Mouse (Mus musculus) adrenal gland, postnatal 10 days (tissue): ENCODE results near the gene Krt16. TPM values are rescaled to one million over a fixed set of nuclear protein-coding genes. Genes with fewer than 3 reads are reported as not detected.
A peak's percentile ranks its signal among the peaks of the same experiment; 100 is the strongest.
"Not testable (repeated sequence)": the region's sequence is repeated elsewhere in the genome, so short reads cannot be mapped to it uniquely, and the experiment has no call there.

Source experiments
- DNase-seq: peaks from one replicate; pipeline ENCODE4 v3.0.0; 2021; ENCODE audit warnings: mixed read lengths
- total RNA-seq, 2 experiments: library from RNA; stranded (reverse); gene quantifications; 2 replicates each; pipeline ENCODE4 v1.2.3; 2021

The Krt16 gene
- total RNA-seq, 2 experiments from 2014 or later = not detected

- no peak for DNase-seq
Observed at GRCm38 (mm10) chr11:100255514-100255913, 6.8 kb upstream of the Krt16 start.

DNA sequence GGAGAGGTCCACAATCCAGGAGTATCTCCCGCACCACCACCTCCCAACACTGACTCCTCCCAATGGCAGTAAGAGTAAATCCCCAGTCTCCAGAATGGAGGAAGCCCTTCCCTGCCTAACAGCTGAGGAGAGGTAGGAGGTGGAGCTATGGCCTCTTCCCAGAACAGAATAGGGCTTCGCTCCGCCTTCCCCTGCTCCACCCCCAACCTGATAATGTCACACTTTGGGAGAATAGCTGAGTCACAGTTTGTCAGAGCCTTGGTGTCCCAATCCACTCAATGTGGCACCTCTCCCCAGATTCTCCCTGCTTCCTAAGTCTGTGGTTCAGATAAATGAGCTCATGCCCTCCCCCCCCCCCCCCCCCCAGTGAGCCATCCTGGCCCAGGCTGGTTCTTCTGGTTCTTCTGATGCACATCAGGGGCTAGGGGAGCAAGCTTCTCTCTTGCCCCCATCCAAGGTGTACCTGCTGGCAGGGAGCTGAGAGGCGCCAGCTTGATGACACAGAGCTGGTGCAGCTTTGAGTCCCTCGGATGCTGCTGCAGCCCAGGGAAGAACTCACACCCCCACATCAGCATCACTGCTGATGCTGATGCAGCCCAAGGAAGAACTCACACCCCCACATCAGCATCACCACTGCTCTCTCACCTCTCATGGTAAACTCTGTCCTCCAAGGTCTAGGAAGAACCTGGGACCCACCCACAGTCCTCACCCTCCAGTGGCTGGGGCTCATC lies 5.8 kb upstream of the Krt16 start:
- DNase-seq = no peak

DNA sequence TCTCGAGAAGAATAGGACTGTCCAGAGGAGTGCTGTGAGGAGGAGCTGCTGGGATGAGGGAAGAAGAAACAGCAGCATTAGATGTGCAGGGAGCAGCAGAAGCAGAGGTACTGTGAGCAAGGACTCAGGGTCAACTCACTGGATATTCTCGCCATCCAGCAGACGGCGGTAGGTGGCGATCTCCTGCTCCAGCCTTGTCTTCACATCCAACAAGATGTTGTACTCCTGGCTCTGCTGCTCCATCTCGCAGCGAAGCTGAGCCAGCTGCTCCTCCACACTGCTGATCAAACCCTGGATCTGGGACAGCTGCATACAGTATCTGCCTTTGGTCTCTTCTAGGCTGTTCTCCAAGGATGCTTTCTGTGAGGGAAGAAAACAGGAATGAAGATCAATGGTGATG lies 2.2 kb downstream of the Krt16 start:
- not testable (repeated sequence) for DNase-seq

GRCm38 (mm10) chr11:100240272-100240671 lies 8.4 kb downstream of the Krt16 start:
- DNase-seq = not testable (repeated sequence)

DNA sequence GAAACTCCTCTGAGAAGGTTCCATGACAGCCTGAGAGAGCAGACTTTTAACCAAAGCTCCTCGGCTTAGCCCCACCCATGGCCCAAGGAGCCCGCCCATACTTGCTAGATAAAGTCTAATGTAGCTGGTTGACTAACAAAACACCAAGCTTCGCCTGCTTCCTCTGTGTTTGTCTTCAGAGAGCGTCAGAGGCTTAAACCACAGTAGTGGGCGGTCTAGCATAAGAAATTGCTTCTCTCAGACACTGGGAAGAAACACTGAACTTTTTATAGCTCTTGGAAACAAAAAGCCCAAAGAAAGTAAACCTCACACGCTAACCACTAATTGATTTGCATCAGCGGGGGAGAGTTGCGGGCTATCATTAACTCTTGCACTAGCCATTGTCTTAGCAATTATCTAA lies 27.0 kb downstream of the Krt16 start:
- DNase-seq = no peak

DNA sequence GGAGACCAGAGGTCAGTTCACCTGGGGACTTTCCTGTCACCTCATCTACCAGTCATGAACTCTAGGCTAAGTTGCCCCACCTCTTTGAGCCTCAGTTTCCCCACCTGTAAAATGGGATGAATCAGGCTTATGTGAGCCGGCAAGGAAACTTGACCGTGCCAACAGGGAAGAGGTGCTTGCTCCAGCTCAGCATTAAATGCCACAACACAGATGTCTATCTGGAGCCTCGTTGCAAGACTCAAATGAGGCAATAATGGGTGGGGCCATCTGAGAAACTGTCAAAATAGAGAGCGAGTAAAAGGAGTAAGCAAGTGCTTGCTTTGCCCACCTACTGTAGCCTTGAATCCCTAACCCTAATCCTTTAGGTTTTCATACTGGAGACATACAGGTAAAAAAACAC lies 29.4 kb downstream of the Krt16 start:
- no peak for DNase-seq

DNA sequence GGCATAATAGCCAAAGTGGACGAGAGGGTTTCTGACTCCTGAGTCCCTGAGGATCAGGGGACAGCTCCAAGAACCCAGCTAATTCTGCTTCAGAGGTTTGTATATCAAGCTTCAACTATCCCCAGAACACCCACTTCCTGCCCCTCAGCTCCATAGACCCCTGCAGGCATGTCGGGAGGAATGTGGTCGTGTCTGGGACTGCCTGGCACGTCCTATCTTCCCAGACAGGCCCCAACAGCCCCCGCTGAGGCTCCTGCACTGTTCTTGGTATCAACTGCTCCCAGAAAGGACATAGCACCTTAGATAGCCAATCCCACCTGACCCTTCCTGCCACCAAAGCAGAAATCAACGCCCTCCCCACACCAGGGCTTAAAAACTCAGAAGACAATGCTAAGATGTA lies 40.2 kb downstream of the Krt16 start:
- DNase-seq = no peak

GRCm38 (mm10) chr11:100207498-100207897 lies 41.2 kb downstream of the Krt16 start, which contains the start of gene Krt14:
Krt14 (minus strand) TSS chr11:100207548.
- no peak for DNase-seq

- peak; percentile 68 for DNase-seq
Observed at GRCm38 (mm10) chr11:100203448-100203847, 45.3 kb downstream of the Krt16 start.

- no peak for DNase-seq
Observed at GRCm38 (mm10) chr11:100202906-100203305, 45.8 kb downstream of the Krt16 start.

DNA sequence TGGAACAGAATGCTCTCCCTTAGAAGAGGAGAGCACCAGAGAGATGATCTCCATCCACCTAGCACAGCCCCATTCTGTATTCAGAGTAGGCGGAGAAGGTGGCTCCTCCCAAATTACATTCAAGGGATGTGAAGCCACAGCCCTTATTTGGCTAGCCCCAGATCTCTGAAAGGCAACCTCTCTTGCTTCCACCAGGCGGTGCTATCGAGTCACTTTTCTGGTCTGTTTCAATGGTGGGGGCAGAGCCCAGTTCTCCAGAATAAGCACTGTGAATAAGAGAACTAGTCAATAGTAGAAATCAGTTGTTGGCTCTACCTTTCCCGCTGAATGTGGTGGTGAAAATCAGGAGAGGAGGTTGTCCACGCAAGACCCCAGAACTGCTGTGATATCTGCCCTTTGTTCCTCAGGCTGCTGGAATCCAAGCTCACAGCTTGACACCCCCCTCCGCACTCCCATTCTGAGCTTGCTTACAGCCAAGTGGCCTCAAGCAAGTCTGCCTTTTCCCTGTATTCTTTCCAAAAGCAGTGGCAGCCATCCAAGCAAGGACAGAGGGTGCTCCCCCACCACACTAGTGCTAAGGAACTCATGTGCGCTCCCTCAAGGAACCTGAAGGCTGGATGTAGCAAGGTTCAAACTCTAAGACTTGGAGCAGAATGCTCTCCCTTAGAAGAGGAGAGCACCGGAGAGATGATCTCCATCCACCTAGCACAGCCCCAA lies 48.4 kb downstream of the Krt16 start:
- peak; percentile 50 for DNase-seq

DNA sequence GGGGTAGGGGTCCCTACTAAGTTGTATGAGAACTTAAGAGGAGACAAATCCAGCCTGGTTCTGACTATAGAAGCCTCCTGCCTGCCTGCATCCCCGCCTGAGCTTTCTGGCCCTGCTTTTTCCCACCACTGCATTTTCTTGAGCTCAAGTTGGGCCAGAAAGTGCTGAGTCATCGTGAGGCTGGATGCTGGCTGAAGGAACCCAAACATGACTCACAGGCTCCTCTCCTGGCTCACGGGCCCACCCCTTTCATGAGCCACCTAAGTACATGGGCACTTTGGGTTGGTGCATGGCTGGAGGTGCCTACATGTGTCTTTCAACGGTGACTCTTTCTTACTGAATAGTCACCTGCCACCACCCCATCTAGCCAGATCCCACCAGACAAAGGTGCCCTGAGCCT lies 50.0 kb downstream of the Krt16 start:
- peak; percentile 6 for DNase-seq

Other genes starting within 250 kb of the Krt16 start
- gene Krt33a, start 232.7 kb downstream of the Krt16 start, total RNA-seq = not detected
- gene Krt33b, start 219.0 kb downstream of the Krt16 start, total RNA-seq = not detected
- gene Krt34, start 207.3 kb downstream of the Krt16 start, total RNA-seq = not detected
- not detected for gene Krt31, start 198.4 kb downstream of the Krt16 start, total RNA-seq
- gene Krt32, start 160.7 kb downstream of the Krt16 start, total RNA-seq = not detected
- gene Krt35, start 152.7 kb downstream of the Krt16 start, total RNA-seq = not detected
- under 1 TPM; 0.21 to 0.51 TPM for gene Krt36, start 143.3 kb downstream of the Krt16 start, total RNA-seq
- gene Krt13, start 127.3 kb downstream of the Krt16 start, total RNA-seq = not detected
- gene Krt15, start 113.0 kb downstream of the Krt16 start, total RNA-seq = not detected
- 10 to 100 TPM in 1 of 2 experiments, 1 to 10 TPM in 1; 9.5 to 11.0 TPM for gene Krt19, start 100.2 kb downstream of the Krt16 start, total RNA-seq
- under 1 TPM in 1 of 2 experiments, not detected in 1; 0.21 TPM for gene Krt9, start 55.7 kb downstream of the Krt16 start, total RNA-seq
- 1 to 10 TPM in 1 of 2 experiments, under 1 TPM in 1; 0.45 to 1.2 TPM for gene Krt14, start 41.4 kb downstream of the Krt16 start, total RNA-seq
- not detected for gene Krt17, start 12.1 kb upstream of the Krt16 start, total RNA-seq
- not detected for gene Krt42, start 21.0 kb upstream of the Krt16 start, total RNA-seq
- 1,000 to 10,000 TPM in 1 of 2 experiments, 100 to 1,000 TPM in 1; 930 to 1,143 TPM for gene Eif1, start 71.0 kb upstream of the Krt16 start, total RNA-seq
- gene Gast, start 85.5 kb upstream of the Krt16 start, total RNA-seq = not detected
- 10 to 100 TPM; 42.8 to 54.2 TPM for gene Hap1, start 107.2 kb upstream of the Krt16 start, total RNA-seq
- gene Jup, start 148.9 kb upstream of the Krt16 start, total RNA-seq = 10 to 100 TPM; 89.6 to 99.0 TPM
- gene P3h4, start 165.9 kb upstream of the Krt16 start, total RNA-seq = 10 to 100 TPM; 29.4 to 30.1 TPM
- gene Fkbp10, start 166.8 kb upstream of the Krt16 start, total RNA-seq = 10 to 100 TPM; 46.5 to 49.1 TPM
- 10 to 100 TPM; 42.6 to 54.8 TPM for gene Nt5c3b, start 192.9 kb upstream of the Krt16 start, total RNA-seq
- gene Klhl10, start 193.0 kb upstream of the Krt16 start, total RNA-seq = 1 to 10 TPM in 1 of 2 experiments, under 1 TPM in 1; 0.81 to 2.1 TPM
- 10 to 100 TPM; 35.0 to 36.3 TPM for gene Klhl11, start 223.8 kb upstream of the Krt16 start, total RNA-seq